Mouse (Mus musculus) gastrocnemius, postnatal 4 days (tissue): Measurements from ENCODE around the gene Aqp5. TPM values are rescaled to one million over a fixed set of nuclear protein-coding genes. Genes with fewer than 3 reads are reported as not detected.

Source experiments
- DNase-seq, 2 experiments: peaks; one replicate each; pipeline ENCODE4 v3.0.0; 2021 to 2022; ENCODE audit warnings: low spot score in 2 of 2, mixed read lengths in 2 of 2
- total RNA-seq, 2 experiments: library from RNA; stranded (reverse); gene quantifications; 2 replicates each; pipeline ENCODE4 v1.2.3; 2021

The Aqp5 gene
- total RNA-seq, 2 experiments from 2014 or later = not detected

- peak; percentile 75 to 82 for DNase-seq
These were observed 5.6 kb downstream of the Aqp5 start for GRCm38 (mm10) chr15:99596056-99596687.

- no peak for DNase-seq
These were observed 6.3 kb downstream of the Aqp5 start for GRCm38 (mm10) chr15:99596841-99597240.

- no peak for DNase-seq
These were observed 7.0 kb downstream of the Aqp5 start for GRCm38 (mm10) chr15:99597596-99597995.

GRCm38 (mm10) chr15:99599245-99600070 lies 8.9 kb downstream of the Aqp5 start:
- no peak for DNase-seq

GRCm38 (mm10) chr15:99600986-99601822 lies 10.6 kb downstream of the Aqp5 start, which contains the start of gene Aqp6:
Gene Aqp6, plus strand, starts transcription at chr15:99601400.
- DNase-seq = no peak

- no peak for DNase-seq
These were observed 11.2 kb downstream of the Aqp5 start for GRCm38 (mm10) chr15:99601823-99602120.

GRCm38 (mm10) chr15:99602206-99602820 lies 11.7 kb downstream of the Aqp5 start:
- no peak for DNase-seq

GRCm38 (mm10) chr15:99603216-99603615 lies 12.6 kb downstream of the Aqp5 start:
- DNase-seq = no peak

- no peak for DNase-seq
These were observed 15.0 kb downstream of the Aqp5 start for GRCm38 (mm10) chr15:99605595-99605994.

GRCm38 (mm10) chr15:99606515-99606914 lies 15.9 kb downstream of the Aqp5 start:
- DNase-seq = no peak

GRCm38 (mm10) chr15:99607388-99608113 lies 17.0 kb downstream of the Aqp5 start:
- no peak for DNase-seq

- no peak for DNase-seq
These were observed 18.0 kb downstream of the Aqp5 start for GRCm38 (mm10) chr15:99608382-99609125.

- DNase-seq = no peak
These were observed 21.0 kb downstream of the Aqp5 start for GRCm38 (mm10) chr15:99611563-99611962.

GRCm38 (mm10) chr15:99614273-99614672 lies 23.7 kb downstream of the Aqp5 start:
- no peak for DNase-seq

GRCm38 (mm10) chr15:99614753-99615152 lies 24.2 kb downstream of the Aqp5 start:
- peak in 1 of 2 experiments; percentile 59 for DNase-seq

GRCm38 (mm10) chr15:99615246-99615645 lies 24.7 kb downstream of the Aqp5 start:
- DNase-seq = no peak

- DNase-seq = no peak
These were observed 28.0 kb downstream of the Aqp5 start for GRCm38 (mm10) chr15:99618595-99618994.

- DNase-seq = no peak
These were observed 29.2 kb downstream of the Aqp5 start for GRCm38 (mm10) chr15:99619821-99620220.

- no peak for DNase-seq
These were observed 31.5 kb downstream of the Aqp5 start for GRCm38 (mm10) chr15:99622063-99622462.

- no peak for DNase-seq
These were observed 41.0 kb downstream of the Aqp5 start for GRCm38 (mm10) chr15:99631618-99632017.
